Mouse (Mus musculus): ENCODE results near the gene Fbn1. TPM values are rescaled to one million over a fixed set of nuclear protein-coding genes. Genes with fewer than 3 reads are reported as not detected.
A peak's percentile ranks its signal among the peaks of the same experiment; 100 is the strongest.

Fbn1 gene
- polyA plus RNA-seq, 1 experiment, result 6.9 TPM

- TF ChIP-seq POLR2A (IDR thresholded peaks at IDR 0.05; ENCODE audit: borderline replicate concordance, extremely low read depth, insufficient read depth, insufficient read length, poor library complexity, severe bottlenecking) (no peak), CTCF (IDR thresholded peaks at IDR 0.05; ENCODE audit: borderline replicate concordance, extremely low read depth, insufficient read depth, insufficient read length) (no peak)
- DNase-seq (ENCODE audit: low read depth), result no peak
Observed at GRCm38 (mm10) chr2:125278474-125278873, 229.3 kb downstream of the Fbn1 start.

GRCm38 (mm10) chr2:125276692-125277091, 231.1 kb downstream of the Fbn1 start:
- no peak for DNase-seq (ENCODE audit: low read depth)
- TF ChIP-seq POLR2A (IDR thresholded peaks at IDR 0.05; ENCODE audit: borderline replicate concordance, extremely low read depth, insufficient read depth, insufficient read length, poor library complexity, severe bottlenecking) (no peak), CTCF (IDR thresholded peaks at IDR 0.05; ENCODE audit: borderline replicate concordance, extremely low read depth, insufficient read depth, insufficient read length) (no peak)

- TF ChIP-seq POLR2A (IDR thresholded peaks at IDR 0.05; ENCODE audit: borderline replicate concordance, extremely low read depth, insufficient read depth, insufficient read length, poor library complexity, severe bottlenecking) (no peak), CTCF (IDR thresholded peaks at IDR 0.05; ENCODE audit: borderline replicate concordance, extremely low read depth, insufficient read depth, insufficient read length) (no peak)
- no peak for DNase-seq (ENCODE audit: low read depth)
Observed at GRCm38 (mm10) chr2:125275617-125276016, 232.2 kb downstream of the Fbn1 start.

DNA sequence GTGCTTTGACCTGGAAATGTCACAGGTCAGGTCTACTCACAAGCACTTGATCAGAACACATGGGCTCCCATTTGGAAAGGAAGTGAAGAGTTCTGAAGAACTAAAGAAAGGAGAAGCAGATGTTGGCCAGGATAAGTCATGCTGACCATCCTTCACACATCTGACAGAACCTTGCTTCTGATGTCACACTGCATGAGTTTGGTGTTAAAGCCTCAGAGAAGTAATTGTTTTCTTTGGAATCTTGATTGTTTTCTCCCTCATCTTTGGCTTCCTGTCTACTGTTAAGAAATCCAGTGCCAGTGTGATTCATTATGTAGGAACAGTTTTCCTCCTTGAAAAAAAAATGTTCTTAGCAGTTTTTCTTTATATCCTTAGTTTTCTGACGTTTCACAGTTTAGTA, 238.9 kb downstream of the Fbn1 start:
- no peak for DNase-seq (ENCODE audit: low read depth)
- TF ChIP-seq CTCF (IDR thresholded peaks at IDR 0.05; ENCODE audit: borderline replicate concordance, extremely low read depth, insufficient read depth, insufficient read length) (no peak), POLR2A (IDR thresholded peaks at IDR 0.05; ENCODE audit: borderline replicate concordance, extremely low read depth, insufficient read depth, insufficient read length, poor library complexity, severe bottlenecking) (no peak)

DNA sequence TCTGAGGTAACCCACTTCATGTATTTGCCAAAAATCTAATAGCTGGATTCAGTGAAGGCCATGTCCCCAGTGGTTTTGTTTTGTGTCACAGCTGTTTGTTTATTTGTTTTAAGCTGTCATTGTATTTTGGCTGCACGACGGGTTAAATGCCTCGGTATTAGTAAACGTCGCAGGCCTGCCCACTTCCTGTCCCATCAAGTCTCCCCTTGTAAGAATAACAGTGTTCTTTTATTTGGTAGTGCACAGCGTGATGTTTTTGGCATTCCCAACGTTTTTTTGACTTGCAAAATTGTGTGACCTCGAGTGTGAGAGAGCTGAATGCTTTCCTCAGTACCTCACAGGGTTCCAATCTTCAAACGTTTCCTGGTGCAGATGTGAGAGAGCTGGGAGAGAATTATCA, 244.0 kb downstream of the Fbn1 start:
- DNase-seq (ENCODE audit: low read depth), result peak; percentile 38
- no peak for TF ChIP-seq CTCF (IDR thresholded peaks at IDR 0.05; ENCODE audit: borderline replicate concordance, extremely low read depth, insufficient read depth, insufficient read length)
- TF ChIP-seq POLR2A (IDR thresholded peaks at IDR 0.05; ENCODE audit: borderline replicate concordance, extremely low read depth, insufficient read depth, insufficient read length, poor library complexity, severe bottlenecking), result no peak

GRCm38 (mm10) chr2:125263056-125263455, 244.7 kb downstream of the Fbn1 start:
- TF ChIP-seq POLR2A (IDR thresholded peaks at IDR 0.05; ENCODE audit: borderline replicate concordance, extremely low read depth, insufficient read depth, insufficient read length, poor library complexity, severe bottlenecking), result no peak
- peak; percentile 46; the same call in 1 of the 2 replicates for TF ChIP-seq CTCF (IDR thresholded peaks at IDR 0.05; ENCODE audit: borderline replicate concordance, extremely low read depth, insufficient read depth, insufficient read length)
- DNase-seq (ENCODE audit: low read depth), result peak; percentile 70

DNA sequence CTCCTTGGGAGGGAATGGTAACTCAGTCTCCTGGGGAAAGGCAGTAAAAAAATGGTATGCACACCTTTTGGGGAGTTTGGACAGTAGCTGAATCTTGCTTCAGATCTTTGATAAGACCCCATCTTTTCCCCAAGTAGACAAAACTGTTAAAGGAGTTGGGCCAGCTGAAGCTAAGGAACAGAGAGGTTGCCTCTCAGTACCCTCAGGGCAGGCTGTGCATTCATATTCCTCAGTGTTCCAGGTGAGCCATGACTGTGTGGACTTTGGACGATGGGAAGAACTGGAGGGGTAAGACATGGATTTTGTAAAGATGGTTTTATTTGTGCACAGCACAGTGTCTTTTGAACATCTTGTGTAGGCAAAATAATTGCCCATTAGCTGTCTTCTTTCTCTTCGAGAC, 247.5 kb downstream of the Fbn1 start:
- no peak for DNase-seq (ENCODE audit: low read depth)
- TF ChIP-seq POLR2A (IDR thresholded peaks at IDR 0.05; ENCODE audit: borderline replicate concordance, extremely low read depth, insufficient read depth, insufficient read length, poor library complexity, severe bottlenecking) (no peak), CTCF (IDR thresholded peaks at IDR 0.05; ENCODE audit: borderline replicate concordance, extremely low read depth, insufficient read depth, insufficient read length) (no peak)

- peak; percentile 58; the same call in 1 of the 2 replicates for TF ChIP-seq CTCF (IDR thresholded peaks at IDR 0.05; ENCODE audit: borderline replicate concordance, extremely low read depth, insufficient read depth, insufficient read length)
- no peak for TF ChIP-seq POLR2A (IDR thresholded peaks at IDR 0.05; ENCODE audit: borderline replicate concordance, extremely low read depth, insufficient read depth, insufficient read length, poor library complexity, severe bottlenecking)
- DNase-seq (ENCODE audit: low read depth), result peak; percentile 51
Observed at GRCm38 (mm10) chr2:125259230-125260120, 248.3 kb downstream of the Fbn1 start.

DNA sequence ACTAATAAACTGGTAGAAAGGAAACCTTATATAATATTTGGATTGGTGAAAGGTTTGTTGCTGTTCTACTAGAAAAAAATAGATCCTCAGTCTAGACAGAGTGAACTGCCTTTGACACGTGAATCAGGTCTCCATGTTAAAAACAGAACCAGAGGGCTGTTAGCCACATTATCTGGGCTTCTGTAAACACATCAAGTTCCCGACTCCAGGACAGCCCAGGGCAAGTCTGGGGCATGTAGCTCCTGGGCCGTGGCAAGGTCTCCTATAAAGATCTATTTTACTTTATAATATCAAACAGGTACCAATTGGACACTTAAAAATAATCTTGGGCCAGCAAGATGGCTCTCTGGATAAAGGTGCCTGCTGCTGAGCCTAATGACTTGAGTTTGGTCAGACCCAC, 251.9 kb downstream of the Fbn1 start:
- DNase-seq (ENCODE audit: low read depth), result no peak
- TF ChIP-seq CTCF (IDR thresholded peaks at IDR 0.05; ENCODE audit: borderline replicate concordance, extremely low read depth, insufficient read depth, insufficient read length), result no peak
- no peak for TF ChIP-seq POLR2A (IDR thresholded peaks at IDR 0.05; ENCODE audit: borderline replicate concordance, extremely low read depth, insufficient read depth, insufficient read length, poor library complexity, severe bottlenecking)

GRCm38 (mm10) chr2:125254630-125255029, 253.2 kb downstream of the Fbn1 start:
- TF ChIP-seq CTCF (IDR thresholded peaks at IDR 0.05; ENCODE audit: borderline replicate concordance, extremely low read depth, insufficient read depth, insufficient read length), result no peak
- TF ChIP-seq POLR2A (IDR thresholded peaks at IDR 0.05; ENCODE audit: borderline replicate concordance, extremely low read depth, insufficient read depth, insufficient read length, poor library complexity, severe bottlenecking), result no peak
- no peak for DNase-seq (ENCODE audit: low read depth)

DNA sequence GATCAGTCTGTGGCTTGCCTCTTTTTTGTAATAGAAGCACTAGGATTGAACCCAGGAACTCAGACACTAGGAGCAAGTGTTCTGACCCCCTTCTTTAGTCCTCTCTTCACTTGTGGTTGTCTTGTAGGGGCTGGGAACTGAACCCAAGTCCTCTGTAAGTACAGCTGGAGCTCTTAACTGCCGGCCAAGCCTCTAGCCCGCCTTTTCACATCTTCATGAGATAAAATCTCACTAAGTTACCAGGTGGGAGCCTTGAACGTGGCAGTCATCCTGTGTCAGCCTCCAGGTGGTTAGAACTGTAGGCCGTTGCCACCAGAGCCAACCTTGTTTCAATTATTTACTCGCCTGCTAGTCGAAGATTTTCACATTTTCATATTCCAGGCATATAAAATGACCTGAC, 254.1 kb downstream of the Fbn1 start:
- no peak for DNase-seq (ENCODE audit: low read depth)
- TF ChIP-seq CTCF (IDR thresholded peaks at IDR 0.05; ENCODE audit: borderline replicate concordance, extremely low read depth, insufficient read depth, insufficient read length) (no peak), POLR2A (IDR thresholded peaks at IDR 0.05; ENCODE audit: borderline replicate concordance, extremely low read depth, insufficient read depth, insufficient read length, poor library complexity, severe bottlenecking) (no peak)

DNA sequence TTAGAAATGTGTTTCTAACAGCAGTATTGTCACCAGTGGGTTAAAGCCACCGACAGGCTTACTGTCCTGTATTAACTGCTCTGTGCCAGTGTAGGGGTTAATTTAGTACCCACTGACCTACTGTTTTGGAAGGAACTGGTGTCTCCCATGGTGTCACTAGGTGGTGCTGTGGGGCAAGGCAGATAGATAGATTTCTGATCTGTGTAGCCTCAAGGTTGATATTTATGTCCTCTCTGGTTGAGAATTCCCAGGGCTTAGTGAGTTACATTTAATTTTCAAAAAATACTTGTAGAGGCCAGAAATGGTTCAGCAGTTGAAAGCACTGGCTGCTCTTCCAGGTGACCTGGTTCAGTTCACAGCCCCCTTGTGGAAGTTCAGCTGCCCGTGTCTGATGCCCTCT, 255.5 kb downstream of the Fbn1 start:
- TF ChIP-seq POLR2A (IDR thresholded peaks at IDR 0.05; ENCODE audit: borderline replicate concordance, extremely low read depth, insufficient read depth, insufficient read length, poor library complexity, severe bottlenecking) (no peak), CTCF (IDR thresholded peaks at IDR 0.05; ENCODE audit: borderline replicate concordance, extremely low read depth, insufficient read depth, insufficient read length) (peak; percentile 53; the same call in 1 of the 2 replicates)
- DNase-seq (ENCODE audit: low read depth), result peak; percentile 65

Data from brain, embryonic 14.5 days (tissue).